Mouse (Mus musculus) neutrophil, adult 65 days (primary cell): ENCODE results near the gene Pnpla3. TPM values are rescaled to one million over a fixed set of nuclear protein-coding genes. Genes with fewer than 3 reads are reported as not detected.

Source experiments
- total RNA-seq: library from RNA; stranded (reverse); gene quantifications from 2 replicates; pipeline ENCODE4 v1.2.4, GENCODE M21; 2023

Gene Pnpla3
- total RNA-seq = not detected in 2 replicates

GRCm38 (mm10) chr15:84167600-84167999 lies at the start of gene Pnpla3:
Gene Pnpla3, plus strand, starts transcription at chr15:84167837.

GRCm38 (mm10) chr15:84123075-84123474 lies 44.6 kb upstream of the Pnpla3 start, which contains the start of gene Pnpla5:
Gene Pnpla5, minus strand, starts transcription at chr15:84123175.

GRCm38 (mm10) chr15:84192058-84192791 lies 24.6 kb downstream of the Pnpla3 start, which contains the start of gene Samm50:
Gene Samm50, plus strand, starts transcription at chr15:84192241.

GRCm38 (mm10) chr15:84231721-84232561 lies 64.3 kb downstream of the Pnpla3 start, which contains the start of gene Parvb:
Gene Parvb, plus strand, starts transcription at chr15:84232043.

Other genes starting within 250 kb of the Pnpla3 start
- not detected in 2 replicates for gene Efcab6, start 102.5 kb upstream of the Pnpla3 start, total RNA-seq
- gene Sult4a1, start 62.1 kb upstream of the Pnpla3 start, total RNA-seq = not detected in 2 replicates
- not detected in 2 replicates for gene Pnpla5, start 44.7 kb upstream of the Pnpla3 start, total RNA-seq
- gene Samm50, start 24.4 kb downstream of the Pnpla3 start, total RNA-seq = 27.7 and 36.2 TPM in 2 replicates
- gene Parvb, start 64.2 kb downstream of the Pnpla3 start, total RNA-seq = 10.8 and 21.4 TPM in 2 replicates
- gene Parvg, start 156.2 kb downstream of the Pnpla3 start, total RNA-seq = 180 and 188 TPM in 2 replicates